Mouse (Mus musculus) stomach, embryonic 16.5 days (tissue): ENCODE data around the gene Tob1. TPM values are rescaled to one million over a fixed set of nuclear protein-coding genes. Genes with fewer than 3 reads are reported as not detected.

Source experiments
- ATAC-seq: fragments of 200-750 bp; cut with Nextera tagmentation; 2 replicates; pipeline ENCODE4 v1.8.0; 2017; ENCODE audit warnings: moderate number of reproducible peaks, moderate TSS enrichment; ENCODE audit not compliant: insufficient read depth, low FRiP score
- H3K27ac ChIP-seq: fragments of 300-500 bp; sonication (generic); 2 replicates; pipeline ENCODE4 v1.5.1; 2014; ENCODE audit warnings: low read length
- H3K27me3 ChIP-seq: fragments of 300-500 bp; sonication (generic); 2 replicates; pipeline ENCODE4 v1.6.1; 2014; ENCODE audit warnings: low read length, control low read depth, mixed read lengths; ENCODE audit not compliant: control insufficient read depth, insufficient read depth
- H3K36me3 ChIP-seq: fragments of 300-500 bp; sonication (generic); 2 replicates; pipeline ENCODE4 v1.6.1; 2014; ENCODE audit warnings: low read length; ENCODE audit not compliant: control insufficient read depth, insufficient read depth
- H3K4me1 ChIP-seq: fragments of 300-500 bp; sonication (generic); 2 replicates; pipeline ENCODE4 v1.6.1; 2014; ENCODE audit warnings: low read length, control low read depth, mixed read lengths; ENCODE audit not compliant: control insufficient read depth, insufficient read depth
- H3K4me2 ChIP-seq: fragments of 300-500 bp; sonication (generic); 2 replicates; pipeline ENCODE4 v1.6.1; 2014; ENCODE audit warnings: low read depth, low read length, mixed read lengths
- H3K4me3 ChIP-seq: fragments of 300-500 bp; sonication (generic); replicated peaks from 2 replicates; pipeline ENCODE4 v1.5.1; 2014; ENCODE audit warnings: mild to moderate bottlenecking, low read length
- H3K9ac ChIP-seq: fragments of 300-500 bp; sonication (generic); 2 replicates; pipeline ENCODE4 v1.6.1; 2014; ENCODE audit warnings: low read length
- H3K9me3 ChIP-seq: fragments of 300-500 bp; sonication (generic); replicated peaks from 2 replicates; pipeline ENCODE4 v1.6.1; 2016; ENCODE audit warnings: low read length, control low read depth; ENCODE audit not compliant: control insufficient read depth
- WGBS: fragments of 180-500 bp; shearing (Covaris S2); extraction: QIAGEN DNeasy Blood & Tissue Kit; methylation state at CpG from one replicate; pipeline ENCODE4 v1.1.7; 2014; 5-methylcytosine and 5-hydroxymethylcytosine counted together
- polyA plus RNA-seq: library from polyadenylated mRNA; unstranded; fragments of >200 nt; fragmentation: Nextera tagmentation; extraction: Ambion mirVana; gene quantifications from 2 replicates; pipeline ENCODE4 v1.2.1, GENCODE M21; 2015

Gene Tob1
- polyA plus RNA-seq, 1 experiment from 2014 or later, result 42.3 TPM

- Histone ChIP-seq H3K4me2 (no peak overlapping the region), H3K36me3 (no peaks in the 10 kb centered on the region), H3K4me1 (no peaks in the 10 kb centered on the region), H3K27ac (no peak overlapping the region), H3K27me3 (no peaks in the 10 kb centered on the region), H3K4me3 (no peak overlapping the region), H3K9ac (no peak overlapping the region), H3K9me3 (no peaks in the 10 kb centered on the region)
- 60% methylated on average over 10 of the region's 10 CpGs for WGBS
- ATAC-seq, result no peak
Measured at GRCm38 (mm10) chr11:94206398-94207114, 4.7 kb upstream of the Tob1 start.

- H3K27ac ChIP-seq, result peak overlapping the region; percentile 98
- H3K4me2 ChIP-seq, result peak overlapping the region; percentile 98
- no peaks in the 10 kb centered on the region for H3K27me3 ChIP-seq
- peaks cover 2% of the 10 kb centered on the region; the same call in 1 of the 2 replicates for H3K4me1 ChIP-seq
- H3K9ac ChIP-seq, result no peak overlapping the region
- no peak overlapping the region for H3K4me3 ChIP-seq
- no peak for ATAC-seq
- WGBS, result 36% methylated on average over 8 of the region's 8 CpGs
- peaks cover 6% of the 10 kb centered on the region for H3K36me3 ChIP-seq
- no peaks in the 10 kb centered on the region for H3K9me3 ChIP-seq
Measured at GRCm38 (mm10) chr11:94208811-94209675, 2.2 kb upstream of the Tob1 start.

GRCm38 (mm10) chr11:94209695-94210131, 1.5 kb upstream of the Tob1 start:
- ATAC-seq, result no peak
- peaks cover 7% of the 10 kb centered on the region; the same call in 1 of the 2 replicates for H3K4me1 ChIP-seq
- peak overlapping the region; percentile 69 for H3K9ac ChIP-seq
- peak overlapping the region; percentile 47 for H3K4me3 ChIP-seq
- peak overlapping the region; percentile 98 for H3K4me2 ChIP-seq
- no peaks in the 10 kb centered on the region for H3K27me3 ChIP-seq
- H3K9me3 ChIP-seq, result no peaks in the 10 kb centered on the region
- peak overlapping the region; percentile 98 for H3K27ac ChIP-seq
- WGBS, result 3% methylated on average over 14 of the region's 14 CpGs
- peaks cover 10% of the 10 kb centered on the region for H3K36me3 ChIP-seq

- Histone ChIP-seq H3K4me3 (peak overlapping the region; percentile 64), H3K4me1 (peaks cover 7% of the 10 kb centered on the region; the same call in 1 of the 2 replicates), H3K27ac (peak overlapping the region; percentile 100), H3K27me3 (no peaks in the 10 kb centered on the region), H3K9me3 (no peaks in the 10 kb centered on the region), H3K36me3 (peaks cover 10% of the 10 kb centered on the region), H3K4me2 (peak overlapping the region; percentile 98), H3K9ac (peak overlapping the region; percentile 81)
- under 1% methylated on average over 49 of the region's 56 CpGs for WGBS
- peak; percentile 84 for ATAC-seq
Measured at GRCm38 (mm10) chr11:94210191-94211086, 815 bp upstream of the Tob1 start.

GRCm38 (mm10) chr11:94211651-94212488, 616 bp downstream of the Tob1 start:
- Histone ChIP-seq H3K27ac (peak overlapping the region; percentile 97), H3K4me2 (peak overlapping the region; percentile 79), H3K9me3 (no peaks in the 10 kb centered on the region), H3K36me3 (peaks cover 10% of the 10 kb centered on the region), H3K4me3 (peak overlapping the region; percentile 91), H3K9ac (peak overlapping the region; percentile 99), H3K27me3 (no peaks in the 10 kb centered on the region), H3K4me1 (peaks cover 7% of the 10 kb centered on the region; the same call in 1 of the 2 replicates)
- under 1% methylated on average over 38 of the region's 61 CpGs for WGBS
- ATAC-seq, result peak; percentile 20

- Histone ChIP-seq H3K4me2 (peak overlapping the region; percentile 79), H3K9me3 (no peaks in the 10 kb centered on the region), H3K27ac (peak overlapping the region; percentile 79), H3K27me3 (no peaks in the 10 kb centered on the region), H3K36me3 (peaks cover 10% of the 10 kb centered on the region), H3K4me1 (peaks cover 7% of the 10 kb centered on the region; the same call in 1 of the 2 replicates), H3K4me3 (peak overlapping the region; percentile 91), H3K9ac (peak overlapping the region; percentile 99)
- no peak for ATAC-seq
- 4% methylated on average over 7 of the region's 7 CpGs for WGBS
Measured at GRCm38 (mm10) chr11:94212489-94212836, 1.2 kb downstream of the Tob1 start.

GRCm38 (mm10) chr11:94212997-94213396, 1.7 kb downstream of the Tob1 start:
- WGBS, result 60% methylated on average over 4 of the region's 4 CpGs
- H3K36me3 ChIP-seq, result peaks cover 10% of the 10 kb centered on the region
- H3K27ac ChIP-seq, result no peak overlapping the region
- no peak overlapping the region for H3K9ac ChIP-seq
- H3K27me3 ChIP-seq, result no peaks in the 10 kb centered on the region
- peaks cover 7% of the 10 kb centered on the region; the same call in 1 of the 2 replicates for H3K4me1 ChIP-seq
- ATAC-seq, result no peak
- H3K4me2 ChIP-seq, result peak overlapping the region; percentile 79
- H3K4me3 ChIP-seq, result peak overlapping the region; percentile 91
- H3K9me3 ChIP-seq, result no peaks in the 10 kb centered on the region
